Mouse (Mus musculus): ENCODE results near the gene Cep19.

DNA sequence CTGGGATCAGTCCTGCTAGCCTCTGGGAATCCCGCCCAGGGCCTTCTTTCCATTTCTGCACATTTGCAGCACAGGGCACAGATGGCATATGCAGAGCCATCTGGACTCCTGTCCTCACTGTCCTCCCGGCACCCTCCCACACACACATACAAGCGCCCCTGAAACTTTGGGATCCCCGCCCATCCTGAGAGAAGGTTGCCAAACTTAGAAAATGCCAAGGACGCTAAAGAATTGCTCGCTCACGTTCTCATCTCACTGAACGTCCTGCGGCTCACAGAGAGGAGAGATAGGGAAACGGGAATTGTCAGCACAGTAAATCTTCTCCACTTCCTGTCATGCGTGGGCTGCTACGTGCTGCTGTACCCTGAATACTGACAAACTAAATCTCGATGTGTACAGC lies 54.8 kb downstream of the Cep19 start:
- TF ChIP-seq CTCF (IDR thresholded peaks at IDR 0.05): no peak
- TF ChIP-seq EP300 (IDR thresholded peaks at IDR 0.05): no peak
